Mouse (Mus musculus): ENCODE data around the gene Sh3glb2. TPM values are rescaled to one million over a fixed set of nuclear protein-coding genes. Genes with fewer than 3 reads are reported as not detected.
A peak's percentile ranks its signal among the peaks of the same experiment; 100 is the strongest.

Gene Sh3glb2
- polyA plus RNA-seq, 1 experiment from 2014 or later: 136 TPM

- H3K9me3 ChIP-seq (replicated peaks; ENCODE audit: control insufficient read depth, low read length): no peaks in the 10 kb centered on the region
- no peak overlapping the region; the same call in 1 of the 2 replicates for H3K27ac ChIP-seq (ENCODE audit: low read length)
- H3K4me2 ChIP-seq (ENCODE audit: low read depth, low read length): no peak overlapping the region
- no peak overlapping the region for H3K4me3 ChIP-seq (ENCODE audit: low read length)
- no peaks in the 10 kb centered on the region for H3K27me3 ChIP-seq (ENCODE audit: control insufficient read depth, insufficient read depth, low read length)
- peak overlapping the region; percentile 45; the same call in 1 of the 2 replicates for H3K9ac ChIP-seq (ENCODE audit: low read length)
- no peak for ATAC-seq (replicated peaks; ENCODE audit: extremely low read depth, insufficient read depth, low FRiP score)
- peaks cover 28% of the 10 kb centered on the region for H3K4me1 ChIP-seq (ENCODE audit: control insufficient read depth, insufficient read depth, low read length)
- 55% methylated on average over 4 of the region's 4 CpGs for WGBS
- H3K36me3 ChIP-seq (ENCODE audit: control insufficient read depth, insufficient read depth): peaks cover 16% of the 10 kb centered on the region
Observed at GRCm38 (mm10) chr2:30356266-30356665, 2.9 kb downstream of the Sh3glb2 start.

- no peak overlapping the region for H3K4me2 ChIP-seq (ENCODE audit: low read depth, low read length)
- peaks cover 17% of the 10 kb centered on the region for H3K36me3 ChIP-seq (ENCODE audit: control insufficient read depth, insufficient read depth)
- no peak for ATAC-seq (replicated peaks; ENCODE audit: extremely low read depth, insufficient read depth, low FRiP score)
- H3K27ac ChIP-seq (ENCODE audit: low read length): no peak overlapping the region
- no peaks in the 10 kb centered on the region for H3K27me3 ChIP-seq (ENCODE audit: control insufficient read depth, insufficient read depth, low read length)
- no peak overlapping the region for H3K4me3 ChIP-seq (ENCODE audit: low read length)
- H3K4me1 ChIP-seq (ENCODE audit: control insufficient read depth, insufficient read depth, low read length): peaks cover 28% of the 10 kb centered on the region
- no peaks in the 10 kb centered on the region for H3K9me3 ChIP-seq (replicated peaks; ENCODE audit: control insufficient read depth, low read length)
- WGBS: 58% methylated on average over 4 of the region's 4 CpGs
- H3K9ac ChIP-seq (ENCODE audit: low read length): no peak overlapping the region
Observed at GRCm38 (mm10) chr2:30355861-30356260, 3.3 kb downstream of the Sh3glb2 start.

- H3K4me2 ChIP-seq (ENCODE audit: low read depth, low read length): no peak overlapping the region
- no peak overlapping the region for H3K27ac ChIP-seq (ENCODE audit: low read length)
- no peaks in the 10 kb centered on the region for H3K27me3 ChIP-seq (ENCODE audit: control insufficient read depth, insufficient read depth, low read length)
- H3K4me1 ChIP-seq (ENCODE audit: control insufficient read depth, insufficient read depth, low read length): peaks cover 5% of the 10 kb centered on the region
- no peak overlapping the region for H3K4me3 ChIP-seq (ENCODE audit: low read length)
- H3K36me3 ChIP-seq (ENCODE audit: control insufficient read depth, insufficient read depth): peaks cover 60% of the 10 kb centered on the region
- H3K9ac ChIP-seq (ENCODE audit: low read length): no peak overlapping the region
- no peaks in the 10 kb centered on the region for H3K9me3 ChIP-seq (replicated peaks; ENCODE audit: control insufficient read depth, low read length)
- WGBS: 61% methylated on average over 2 of the region's 2 CpGs
- no peak for ATAC-seq (replicated peaks; ENCODE audit: extremely low read depth, insufficient read depth, low FRiP score)
Observed at GRCm38 (mm10) chr2:30351149-30351548, 8.0 kb downstream of the Sh3glb2 start.

GRCm38 (mm10) chr2:30349196-30349595, 9.9 kb downstream of the Sh3glb2 start:
- WGBS: 87% methylated on average over 6 of the region's 6 CpGs
- Histone ChIP-seq H3K9ac (ENCODE audit: low read length) (no peak overlapping the region), H3K9me3 (replicated peaks; ENCODE audit: control insufficient read depth, low read length) (no peaks in the 10 kb centered on the region), H3K4me3 (ENCODE audit: low read length) (no peak overlapping the region), H3K27me3 (ENCODE audit: control insufficient read depth, insufficient read depth, low read length) (no peaks in the 10 kb centered on the region), H3K27ac (ENCODE audit: low read length) (no peak overlapping the region), H3K36me3 (ENCODE audit: control insufficient read depth, insufficient read depth) (peaks cover 72% of the 10 kb centered on the region), H3K4me1 (ENCODE audit: control insufficient read depth, insufficient read depth, low read length) (peaks cover 3% of the 10 kb centered on the region), H3K4me2 (ENCODE audit: low read depth, low read length) (no peak overlapping the region)
- ATAC-seq (replicated peaks; ENCODE audit: extremely low read depth, insufficient read depth, low FRiP score): no peak

GRCm38 (mm10) chr2:30345971-30346676, 13.0 kb downstream of the Sh3glb2 start:
- no peak overlapping the region for H3K4me2 ChIP-seq (ENCODE audit: low read depth, low read length)
- no peak overlapping the region for H3K4me3 ChIP-seq (ENCODE audit: low read length)
- no peak overlapping the region for H3K27ac ChIP-seq (ENCODE audit: low read length)
- no peaks in the 10 kb centered on the region for H3K27me3 ChIP-seq (ENCODE audit: control insufficient read depth, insufficient read depth, low read length)
- ATAC-seq (replicated peaks; ENCODE audit: extremely low read depth, insufficient read depth, low FRiP score): no peak
- H3K9ac ChIP-seq (ENCODE audit: low read length): no peak overlapping the region
- WGBS: 86% methylated on average over 7 of the region's 7 CpGs
- H3K9me3 ChIP-seq (replicated peaks; ENCODE audit: control insufficient read depth, low read length): no peaks in the 10 kb centered on the region
- peaks cover 71% of the 10 kb centered on the region for H3K36me3 ChIP-seq (ENCODE audit: control insufficient read depth, insufficient read depth)
- H3K4me1 ChIP-seq (ENCODE audit: control insufficient read depth, insufficient read depth, low read length): peaks cover 15% of the 10 kb centered on the region

GRCm38 (mm10) chr2:30343601-30344137, 15.5 kb downstream of the Sh3glb2 start:
- peak overlapping the region; percentile 23; the same call in 1 of the 2 replicates for H3K4me2 ChIP-seq (ENCODE audit: low read depth, low read length)
- peak; percentile 74 for ATAC-seq (replicated peaks; ENCODE audit: extremely low read depth, insufficient read depth, low FRiP score)
- H3K4me1 ChIP-seq (ENCODE audit: control insufficient read depth, insufficient read depth, low read length): peaks cover 15% of the 10 kb centered on the region
- H3K27ac ChIP-seq (ENCODE audit: low read length): peak overlapping the region; percentile 88
- no peaks in the 10 kb centered on the region for H3K9me3 ChIP-seq (replicated peaks; ENCODE audit: control insufficient read depth, low read length)
- no peaks in the 10 kb centered on the region for H3K27me3 ChIP-seq (ENCODE audit: control insufficient read depth, insufficient read depth, low read length)
- peak overlapping the region; percentile 19; the same call in 1 of the 2 replicates for H3K9ac ChIP-seq (ENCODE audit: low read length)
- H3K4me3 ChIP-seq (ENCODE audit: low read length): no peak overlapping the region
- H3K36me3 ChIP-seq (ENCODE audit: control insufficient read depth, insufficient read depth): peaks cover 65% of the 10 kb centered on the region
- 41% methylated on average over 14 of the region's 14 CpGs for WGBS

GRCm38 (mm10) chr2:30342544-30342943, 16.6 kb downstream of the Sh3glb2 start:
- Histone ChIP-seq H3K4me2 (ENCODE audit: low read depth, low read length) (no peak overlapping the region), H3K4me3 (ENCODE audit: low read length) (no peak overlapping the region), H3K9ac (ENCODE audit: low read length) (no peak overlapping the region), H3K36me3 (ENCODE audit: control insufficient read depth, insufficient read depth) (peaks cover 55% of the 10 kb centered on the region), H3K9me3 (replicated peaks; ENCODE audit: control insufficient read depth, low read length) (no peaks in the 10 kb centered on the region), H3K4me1 (ENCODE audit: control insufficient read depth, insufficient read depth, low read length) (peaks cover 15% of the 10 kb centered on the region), H3K27ac (ENCODE audit: low read length) (no peak overlapping the region), H3K27me3 (ENCODE audit: control insufficient read depth, insufficient read depth, low read length) (no peaks in the 10 kb centered on the region)
- no peak for ATAC-seq (replicated peaks; ENCODE audit: extremely low read depth, insufficient read depth, low FRiP score)
- 91% methylated on average over 7 of the region's 7 CpGs for WGBS

GRCm38 (mm10) chr2:30342061-30342460, 17.1 kb downstream of the Sh3glb2 start:
- H3K4me1 ChIP-seq (ENCODE audit: control insufficient read depth, insufficient read depth, low read length): peaks cover 15% of the 10 kb centered on the region
- H3K4me3 ChIP-seq (ENCODE audit: low read length): no peak overlapping the region
- peaks cover 55% of the 10 kb centered on the region for H3K36me3 ChIP-seq (ENCODE audit: control insufficient read depth, insufficient read depth)
- no peak overlapping the region for H3K4me2 ChIP-seq (ENCODE audit: low read depth, low read length)
- no peak overlapping the region for H3K9ac ChIP-seq (ENCODE audit: low read length)
- ATAC-seq (replicated peaks; ENCODE audit: extremely low read depth, insufficient read depth, low FRiP score): no peak
- H3K27ac ChIP-seq (ENCODE audit: low read length): no peak overlapping the region
- no peaks in the 10 kb centered on the region for H3K27me3 ChIP-seq (ENCODE audit: control insufficient read depth, insufficient read depth, low read length)
- H3K9me3 ChIP-seq (replicated peaks; ENCODE audit: control insufficient read depth, low read length): no peaks in the 10 kb centered on the region
- 84% methylated on average over 3 of the region's 3 CpGs for WGBS

- WGBS: 65% methylated on average over 12 of the region's 12 CpGs
Observed at GRCm38 (mm10) chr2:30337179-30337578, 22.0 kb downstream of the Sh3glb2 start.

More at GRCm38 (mm10) chr2:30337179-30337578, 22.0 kb downstream of the Sh3glb2 start:
- no peaks in the 10 kb centered on the region for H3K9me3 ChIP-seq (replicated peaks; ENCODE audit: control insufficient read depth, low read length)
- peaks cover 49% of the 10 kb centered on the region for H3K36me3 ChIP-seq (ENCODE audit: control insufficient read depth, insufficient read depth)
- H3K4me3 ChIP-seq (ENCODE audit: low read length): no peak overlapping the region
- no peaks in the 10 kb centered on the region for H3K4me1 ChIP-seq (ENCODE audit: control insufficient read depth, insufficient read depth, low read length)
- no peak overlapping the region for H3K9ac ChIP-seq (ENCODE audit: low read length)
- ATAC-seq (replicated peaks; ENCODE audit: extremely low read depth, insufficient read depth, low FRiP score): 0 out of 2 replicates have a peak, but pooled peaks have one; percentile 11
- H3K4me2 ChIP-seq (ENCODE audit: low read depth, low read length): no peak overlapping the region
- H3K27me3 ChIP-seq (ENCODE audit: control insufficient read depth, insufficient read depth, low read length): no peaks in the 10 kb centered on the region
- no peak overlapping the region for H3K27ac ChIP-seq (ENCODE audit: low read length)
